Mouse (Mus musculus) liver, embryonic 14.5 days (tissue): Measurements from ENCODE around the gene Xpnpep2.

ENCODE experiments used
- CTCF ChIP-seq: IDR thresholded peaks from 2 replicates; pipeline ENCODE4 v1.5.1; 2016; ENCODE audit warnings: antibody characterized with exemption, low read depth, control low read depth
- EP300 ChIP-seq: IDR thresholded peaks from 2 replicates; pipeline ENCODE4 v1.6.1; 2016; ENCODE audit warnings: antibody characterized with exemption, low read depth

DNA sequence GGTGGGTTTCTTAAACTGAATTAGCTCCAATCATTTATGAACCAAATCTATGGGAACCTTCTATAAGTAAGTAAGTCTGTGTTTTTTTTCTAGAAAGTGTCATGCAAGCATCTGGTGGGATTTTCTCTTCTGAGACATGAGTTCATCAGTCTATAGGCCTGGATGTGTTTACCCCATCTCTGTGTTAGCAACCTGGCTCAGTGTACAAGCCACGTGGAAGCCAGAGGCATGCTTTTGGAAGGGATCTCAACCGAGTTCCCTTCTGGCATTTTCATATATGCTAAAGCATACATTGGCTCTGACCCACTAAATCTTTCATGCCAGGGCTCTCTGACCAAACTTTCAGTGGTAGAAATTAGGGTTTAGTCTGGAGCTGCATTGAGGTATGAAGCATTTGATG lies 45.4 kb downstream of the Xpnpep2 start:
- TF ChIP-seq CTCF (no peak), EP300 (no peak)
